Mouse (Mus musculus) duodenum, adult 2 months (tissue): Measurements from ENCODE around the gene Hint3. TPM values are rescaled to one million over a fixed set of nuclear protein-coding genes. Genes with fewer than 3 reads are reported as not detected.

ENCODE experiments used
- polyA plus RNA-seq: library from polyadenylated mRNA; depleted of rRNA; stranded (reverse); fragments of >200 nt; gene quantifications from 2 replicates; pipeline ENCODE4 v1.2.3, GENCODE M21; 2012; ENCODE audit warnings: low replicate concordance; rRNA removed

The Hint3 gene
- 3.0 and 5.5 TPM in 2 replicates for polyA plus RNA-seq

GRCm38 (mm10) chr10:30629513-30629912, at the start of gene Hint3:
Hint3 (minus strand) TSS chr10:30629632.

GRCm38 (mm10) chr10:30600542-30600966, 28.9 kb downstream of the Hint3 start, which contains the start of gene Trmt11:
Trmt11 (minus strand) TSS chr10:30600749.

Other genes with a start within 250 kb of the Hint3 start
- gene Trmt11, start 28.9 kb downstream of the Hint3 start, polyA plus RNA-seq: 0.12 and 0.19 TPM in 2 replicates
- 1.8 and 2.4 TPM in 2 replicates for gene Ncoa7, start 173.7 kb upstream of the Hint3 start, polyA plus RNA-seq
- gene Hey2, start 213.2 kb upstream of the Hint3 start, polyA plus RNA-seq: 1.4 and 2.3 TPM in 2 replicates